Mouse (Mus musculus): ENCODE data around the gene Clic4.

Gene Clic4

GRCm38 (mm10) chr4:135272640-135273306 is at the start of gene Clic4:
Gene Clic4 (minus strand): TSS chr4:135272814.
- peak; percentile 100 for DNase-seq

- DNase-seq: peak; percentile 87
These were observed 45.4 kb upstream of the Clic4 start for GRCm38 (mm10) chr4:135317966-135318365.

- no peak for DNase-seq
These were observed 44.9 kb upstream of the Clic4 start for GRCm38 (mm10) chr4:135317539-135317938.

- no peak for DNase-seq
These were observed 42.7 kb upstream of the Clic4 start for GRCm38 (mm10) chr4:135315287-135315686.

- DNase-seq: no peak
These were observed 41.8 kb upstream of the Clic4 start for GRCm38 (mm10) chr4:135314419-135314832.

- DNase-seq: peak; percentile 50
These were observed 41.2 kb upstream of the Clic4 start for GRCm38 (mm10) chr4:135313761-135314241.

DNA sequence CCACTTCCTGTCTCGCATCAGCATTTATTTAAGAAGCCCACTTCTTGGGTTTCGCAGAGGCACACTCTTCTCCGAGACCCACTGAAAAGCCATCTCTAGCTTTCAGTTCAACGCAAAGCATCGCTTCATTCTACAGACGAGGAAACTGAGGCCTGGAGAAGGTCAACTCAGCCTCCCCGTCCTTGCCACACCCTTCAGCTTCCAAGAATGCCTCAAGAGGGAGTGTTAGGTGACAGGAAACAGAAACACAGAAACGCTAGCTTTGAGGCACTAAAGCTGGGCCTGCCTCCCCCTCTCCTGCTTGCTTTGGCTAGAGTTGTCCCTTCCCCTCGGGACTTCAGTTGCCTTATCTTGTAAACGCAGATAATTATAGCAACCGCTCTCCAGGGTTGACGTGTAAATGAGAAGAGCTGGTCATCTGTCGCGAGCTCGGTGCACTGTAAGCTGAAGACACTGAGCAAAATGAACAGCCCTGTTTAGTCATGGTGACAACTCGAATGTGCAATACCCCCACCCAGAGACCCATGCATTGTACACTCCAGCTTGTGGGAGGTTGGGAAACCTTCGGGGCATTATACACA is 40.6 kb upstream of the Clic4 start:
- DNase-seq: peak; percentile 81

DNA sequence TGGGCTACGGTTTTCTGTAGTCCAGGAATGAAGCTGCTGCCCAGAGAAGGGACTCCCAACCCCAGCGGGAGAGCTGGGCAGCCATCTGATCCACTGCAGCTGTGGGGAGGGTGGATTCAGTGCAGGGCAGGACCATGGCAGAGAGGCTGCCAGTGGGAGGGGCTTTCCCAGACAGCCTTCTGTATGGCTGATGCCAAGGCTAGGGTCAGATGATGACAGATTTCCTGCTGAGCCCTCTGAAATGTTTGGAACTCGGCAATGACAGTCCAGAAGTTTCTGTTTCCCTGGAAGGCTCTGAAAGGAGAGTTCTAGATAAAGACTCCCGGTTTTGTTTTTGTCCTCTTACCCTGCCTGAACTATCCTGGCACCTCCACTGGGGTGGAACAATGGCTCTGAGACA is 40.1 kb upstream of the Clic4 start:
- DNase-seq: peak; percentile 95

GRCm38 (mm10) chr4:135310371-135310770 is 37.8 kb upstream of the Clic4 start:
- no peak for DNase-seq

- no peak for DNase-seq
These were observed 37.1 kb upstream of the Clic4 start for GRCm38 (mm10) chr4:135309726-135310125.

- no peak for DNase-seq
These were observed 36.6 kb upstream of the Clic4 start for GRCm38 (mm10) chr4:135309112-135309659.

- DNase-seq: peak; percentile 82
These were observed 34.5 kb upstream of the Clic4 start for GRCm38 (mm10) chr4:135306971-135307632.

DNA sequence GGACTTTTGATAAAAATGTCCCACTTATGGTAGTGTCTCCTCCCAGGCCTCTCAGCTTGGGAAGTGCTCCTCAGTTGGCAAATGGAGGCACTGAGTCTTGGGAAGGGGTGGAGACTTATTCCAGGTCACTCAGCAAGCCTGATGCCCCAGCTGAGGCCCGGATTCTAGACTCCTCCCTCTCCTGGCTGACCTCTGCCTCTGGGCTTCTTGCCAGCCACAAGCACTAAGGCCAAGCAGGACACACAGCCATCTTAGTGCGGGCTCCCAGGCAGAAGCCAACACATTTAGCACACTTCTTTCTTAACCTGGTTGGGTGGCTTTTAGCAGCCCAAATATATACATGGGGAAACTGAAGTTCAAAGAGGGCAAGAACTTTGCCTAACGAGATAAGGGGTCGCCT is 33.9 kb upstream of the Clic4 start:
- DNase-seq: peak; percentile 76

GRCm38 (mm10) chr4:135302261-135302660 is 29.6 kb upstream of the Clic4 start:
- DNase-seq: no peak

- no peak for DNase-seq
These were observed 28.6 kb upstream of the Clic4 start for GRCm38 (mm10) chr4:135301166-135301565.

DNA sequence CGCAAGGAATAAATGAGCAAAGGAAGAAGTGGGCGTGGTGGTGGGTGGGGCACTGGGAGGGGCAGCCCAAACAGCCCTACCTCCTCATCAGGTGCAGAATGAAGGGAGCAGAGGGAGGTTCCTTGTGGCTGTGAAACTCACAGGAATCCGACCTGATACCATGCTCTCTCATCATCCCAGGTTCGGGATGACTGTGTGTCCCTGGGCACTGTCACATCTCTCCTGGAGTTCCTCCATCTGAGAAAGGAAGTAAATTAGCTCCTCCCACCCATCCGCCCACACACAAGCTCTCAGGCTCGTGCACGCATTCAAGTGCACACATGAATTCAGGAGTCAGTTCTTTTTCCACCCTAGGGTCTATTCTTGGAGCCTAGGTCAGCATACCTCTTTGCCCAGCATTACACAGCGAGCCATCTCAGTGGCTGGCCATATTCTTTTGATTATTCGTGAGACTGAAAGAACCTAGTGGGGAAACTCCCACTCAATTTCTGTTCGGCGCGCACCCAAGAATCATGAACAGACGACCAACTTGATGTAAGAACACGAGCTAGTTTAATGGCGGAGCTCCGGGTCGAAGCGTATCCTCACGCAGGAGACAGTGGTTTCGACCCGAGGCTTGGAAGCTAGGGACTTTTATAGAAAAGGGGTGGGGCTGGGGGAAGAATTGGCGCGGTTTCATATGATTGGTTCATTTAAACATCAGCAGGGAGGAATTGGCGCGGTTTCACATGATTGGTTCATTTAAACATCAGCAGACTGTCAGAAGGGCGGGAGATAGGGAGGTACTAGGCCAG is 27.8 kb upstream of the Clic4 start:
- DNase-seq: no peak

DNA sequence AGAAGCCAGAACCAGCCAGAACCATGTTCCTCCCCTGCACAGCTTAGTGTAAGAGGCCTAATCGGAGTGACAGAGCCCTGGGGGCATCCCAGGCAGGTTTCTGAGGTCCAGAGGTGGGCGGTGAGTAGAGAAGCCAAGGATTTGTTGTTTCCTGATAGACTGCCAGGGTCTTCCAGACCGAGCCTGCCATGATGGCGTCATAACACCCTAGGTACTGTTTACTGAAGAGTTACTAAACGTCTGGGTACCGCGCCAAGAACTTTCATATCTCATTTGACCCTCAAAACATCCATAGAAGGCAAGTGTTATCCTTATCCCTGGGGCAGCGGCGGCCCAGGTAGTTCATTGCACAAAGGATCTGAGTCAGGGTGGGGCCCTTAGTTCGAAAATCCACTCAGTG is 26.1 kb upstream of the Clic4 start:
- peak; percentile 36 for DNase-seq

- peak; percentile 64 for DNase-seq
These were observed 25.4 kb upstream of the Clic4 start for GRCm38 (mm10) chr4:135297931-135298546.

GRCm38 (mm10) chr4:135297146-135297545 is 24.5 kb upstream of the Clic4 start:
- DNase-seq: peak; percentile 72

GRCm38 (mm10) chr4:135296565-135296964 is 24.0 kb upstream of the Clic4 start:
- no peak for DNase-seq

- peak; percentile 68 for DNase-seq
These were observed 21.2 kb upstream of the Clic4 start for GRCm38 (mm10) chr4:135293813-135294212.

DNA sequence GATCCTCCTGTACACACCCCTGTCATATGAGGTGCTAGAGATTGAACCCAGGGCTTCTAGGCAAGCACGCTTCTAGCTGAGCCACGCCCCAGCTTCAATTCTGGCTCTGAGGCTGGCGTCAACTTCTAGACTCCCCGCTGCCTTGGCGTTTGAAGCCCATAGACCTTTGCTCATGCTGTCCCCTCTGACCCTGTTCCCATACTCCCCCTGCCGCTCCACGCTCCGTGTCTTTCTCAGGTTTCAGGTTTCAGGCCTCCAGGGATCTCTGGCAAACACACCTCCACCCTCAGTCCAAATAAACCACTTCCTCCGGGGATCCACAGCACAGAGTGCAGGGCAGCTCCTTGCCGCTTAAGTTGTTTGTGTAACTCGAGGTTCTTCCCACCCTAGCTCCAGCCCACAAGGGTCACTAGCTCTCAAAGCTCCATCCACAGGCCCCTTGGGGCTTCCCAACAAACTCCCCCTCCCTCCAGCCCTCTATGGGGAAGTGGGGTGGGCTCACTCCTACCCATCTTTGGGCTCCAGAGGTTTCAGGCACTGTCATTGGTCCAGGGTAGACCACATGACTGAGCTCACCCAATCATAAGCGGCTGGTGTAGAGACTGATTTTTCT is 20.0 kb upstream of the Clic4 start:
- peak; percentile 60 for DNase-seq
